Mouse (Mus musculus) limb, embryonic 13.5 days (tissue): ENCODE measurements at regions not wholly inside any gene's neighbourhood (a gene's known extent, or its start where the extent isn't known, plus 50 kb on each side); places are given as distances from the start of the nearest gene placed in this dataset.

Experiments used
- ATAC-seq: fragments of 200-750 bp; cut with Nextera tagmentation; 2 replicates; pipeline ENCODE4 v1.8.0; 2017; ENCODE audit warnings: low read depth, moderate number of reproducible peaks, moderate TSS enrichment; ENCODE audit not compliant: low FRiP score
- H3K27ac ChIP-seq: fragments of 300-500 bp; sonication (generic); 2 replicates; pipeline ENCODE4 v1.5.1; 2015; ENCODE audit warnings: inconsistent platforms, mild to moderate bottlenecking, moderate library complexity
- H3K27me3 ChIP-seq: fragments of 300-500 bp; sonication (generic); 2 replicates; pipeline ENCODE4 v1.6.1; 2015; ENCODE audit warnings: mild to moderate bottlenecking, inconsistent platforms
- H3K36me3 ChIP-seq: fragments of 300-500 bp; sonication (generic); 2 replicates; pipeline ENCODE4 v1.6.1; 2015; ENCODE audit warnings: inconsistent platforms, mild to moderate bottlenecking, moderate library complexity
- H3K4me1 ChIP-seq: fragments of 300-500 bp; sonication (generic); 2 replicates; pipeline ENCODE4 v1.6.1; 2015; ENCODE audit warnings: inconsistent platforms
- H3K4me2 ChIP-seq: fragments of 300-500 bp; sonication (generic); replicated peaks from 2 replicates; pipeline ENCODE4 v1.6.1; 2015; ENCODE audit warnings: inconsistent platforms, mild to moderate bottlenecking, moderate library complexity
- H3K4me3 ChIP-seq: fragments of 300-500 bp; sonication (generic); 2 replicates; pipeline ENCODE4 v1.5.1; 2015; ENCODE audit warnings: moderate library complexity, mild to moderate bottlenecking, inconsistent platforms
- H3K9ac ChIP-seq: fragments of 300-500 bp; sonication (generic); 2 replicates; pipeline ENCODE4 v1.6.1; 2015; ENCODE audit warnings: mild to moderate bottlenecking, inconsistent platforms
- H3K9me3 ChIP-seq: fragments of 300-500 bp; sonication (generic); 2 replicates; pipeline ENCODE4 v1.6.1; 2016; ENCODE audit warnings: inconsistent platforms
- WGBS: fragments of 180-500 bp; shearing (Covaris S2); methylation state at CpG from one replicate; pipeline ENCODE4 v1.1.7; 2015; 5-methylcytosine and 5-hydroxymethylcytosine counted together

DNA sequence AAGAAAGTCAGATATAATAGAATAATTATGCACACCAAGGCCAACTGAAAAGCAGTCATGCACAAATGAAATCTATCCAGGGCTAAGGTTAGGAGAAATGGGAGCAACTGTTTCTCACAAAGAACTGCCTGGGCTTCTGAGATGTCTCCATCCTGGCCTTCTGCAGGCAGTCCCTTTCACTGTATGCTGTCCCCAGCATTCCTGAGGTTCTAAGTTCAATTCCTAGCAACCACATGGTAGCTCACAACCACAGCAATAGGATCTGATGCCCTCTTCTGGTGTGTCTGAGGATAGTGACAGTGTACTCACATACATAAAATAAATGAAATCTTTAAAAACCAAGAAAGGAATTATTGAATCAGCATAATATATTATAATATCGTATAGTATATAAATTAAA lies 133.3 kb downstream of the Atxn7l3b start:
- WGBS = 86% methylated on average over 1 of the region's 1 CpGs
- H3K4me2 ChIP-seq = no peak overlapping the region
- ATAC-seq = no peak

GRCm38 (mm10) chr10:112788236-112788635 lies 140.6 kb downstream of the Atxn7l3b start:
- H3K4me2 ChIP-seq = no peak overlapping the region
- 78% methylated on average over 3 of the region's 3 CpGs for WGBS
- H3K27me3 ChIP-seq = no peaks in the 10 kb centered on the region
- H3K4me1 ChIP-seq = no peaks in the 10 kb centered on the region
- no peaks in the 10 kb centered on the region for H3K9me3 ChIP-seq
- ATAC-seq = no peak
- H3K27ac ChIP-seq = no peak overlapping the region
- H3K4me3 ChIP-seq = no peak overlapping the region
- no peaks in the 10 kb centered on the region for H3K36me3 ChIP-seq
- no peak overlapping the region for H3K9ac ChIP-seq

More for the DNA sequence above, 133.3 kb downstream of the Atxn7l3b start:
- H3K4me1 ChIP-seq = no peaks in the 10 kb centered on the region
- H3K9me3 ChIP-seq = no peaks in the 10 kb centered on the region
- no peak overlapping the region for H3K27ac ChIP-seq
- H3K27me3 ChIP-seq = no peaks in the 10 kb centered on the region
- no peaks in the 10 kb centered on the region for H3K36me3 ChIP-seq
- no peak overlapping the region for H3K4me3 ChIP-seq
- H3K9ac ChIP-seq = no peak overlapping the region

GRCm38 (mm10) chr10:112774262-112774661 lies 154.5 kb downstream of the Atxn7l3b start:
- H3K36me3 ChIP-seq = no peaks in the 10 kb centered on the region
- no peak overlapping the region for H3K4me3 ChIP-seq
- no peak overlapping the region for H3K27ac ChIP-seq
- H3K9me3 ChIP-seq = no peaks in the 10 kb centered on the region
- no peak overlapping the region for H3K4me2 ChIP-seq
- H3K4me1 ChIP-seq = no peaks in the 10 kb centered on the region
- WGBS = 89% methylated on average over 10 of the region's 10 CpGs
- ATAC-seq = no peak
- no peaks in the 10 kb centered on the region for H3K27me3 ChIP-seq
- no peak overlapping the region for H3K9ac ChIP-seq

DNA sequence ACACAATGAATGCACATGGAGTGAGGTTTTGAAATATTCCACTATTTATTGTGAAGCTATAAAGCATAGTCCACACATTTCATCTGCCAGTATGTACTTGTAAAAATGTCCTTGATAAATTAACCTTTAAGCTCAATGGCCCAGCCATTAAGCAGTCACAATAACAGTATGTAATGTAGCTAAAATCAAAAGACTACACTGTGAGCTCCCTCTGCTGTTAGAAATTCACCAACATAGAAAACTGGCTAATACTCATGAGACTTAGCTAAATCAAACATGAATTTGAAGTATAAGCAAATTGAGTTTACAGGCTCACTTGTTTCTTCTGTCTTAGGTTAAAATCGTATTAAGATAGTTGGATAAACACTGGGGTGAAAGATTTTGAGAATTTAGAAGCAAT lies 182.1 kb downstream of the Atxn7l3b start:
- Histone ChIP-seq H3K27ac (no peak overlapping the region), H3K36me3 (no peaks in the 10 kb centered on the region), H3K4me3 (no peak overlapping the region), H3K4me1 (no peaks in the 10 kb centered on the region), H3K27me3 (no peaks in the 10 kb centered on the region), H3K9ac (no peak overlapping the region), H3K4me2 (no peak overlapping the region), H3K9me3 (no peaks in the 10 kb centered on the region)
- WGBS = 61% methylated on average over 1 of the region's 1 CpGs
- no peak for ATAC-seq

- WGBS = 94% methylated on average over 2 of the region's 2 CpGs
- Histone ChIP-seq H3K4me2 (no peak overlapping the region), H3K27ac (no peak overlapping the region), H3K27me3 (no peaks in the 10 kb centered on the region), H3K9ac (no peak overlapping the region), H3K4me3 (no peak overlapping the region), H3K36me3 (no peaks in the 10 kb centered on the region), H3K9me3 (no peaks in the 10 kb centered on the region), H3K4me1 (no peaks in the 10 kb centered on the region)
- ATAC-seq = no peak
These were observed 185.3 kb downstream of the Atxn7l3b start for GRCm38 (mm10) chr10:112743527-112743926.

DNA sequence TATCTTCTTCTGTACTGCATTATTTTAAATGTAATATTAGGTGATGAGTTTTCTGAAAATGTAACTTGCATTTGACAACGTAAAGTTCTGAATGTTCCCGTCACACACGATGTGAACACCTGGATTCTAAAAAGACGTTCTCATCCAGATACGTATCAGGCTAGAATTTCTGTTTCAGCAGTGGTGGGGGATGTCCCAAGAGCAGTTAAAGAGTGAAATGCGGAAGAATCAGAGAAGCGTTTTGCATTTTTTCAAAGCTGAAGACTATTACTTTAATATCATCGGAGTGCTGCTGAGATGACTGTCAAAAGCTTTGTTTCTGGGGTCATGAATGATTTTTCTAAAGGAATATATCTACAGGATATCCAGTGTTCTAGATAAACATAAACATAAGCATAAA lies 186.7 kb downstream of the Atxn7l3b start:
- H3K4me1 ChIP-seq = no peaks in the 10 kb centered on the region
- no peak overlapping the region for H3K4me2 ChIP-seq
- H3K36me3 ChIP-seq = no peaks in the 10 kb centered on the region
- ATAC-seq = no peak
- no peaks in the 10 kb centered on the region for H3K9me3 ChIP-seq
- H3K9ac ChIP-seq = no peak overlapping the region
- H3K27me3 ChIP-seq = no peaks in the 10 kb centered on the region
- 91% methylated on average over 8 of the region's 8 CpGs for WGBS
- no peak overlapping the region for H3K4me3 ChIP-seq
- H3K27ac ChIP-seq = no peak overlapping the region
